Mouse (Mus musculus) G1E (cell line): ENCODE results near the gene Focad.

ENCODE experiments used
- CTCF ChIP-seq: IDR thresholded peaks from 2 replicates; pipeline ENCODE4 v1.5.1; 2012; ENCODE audit warnings: low read depth, low read length, inconsistent platforms, mixed read lengths
- GATA1 ChIP-seq: IDR thresholded peaks from 2 replicates; pipeline ENCODE4 v1.6.1; 2012; ENCODE audit warnings: borderline replicate concordance, low read length, inconsistent platforms, mixed read lengths
- GATA2 ChIP-seq: IDR thresholded peaks from 2 replicates; pipeline ENCODE4 v1.6.1; 2012; ENCODE audit warnings: low read depth, low read length, inconsistent platforms, borderline replicate concordance
- TAL1 ChIP-seq: conservative IDR thresholded peaks from 2 replicates; pipeline ENCODE4 v1.6.1; 2012; ENCODE audit warnings: low read depth, low read length, inconsistent platforms, mixed read lengths

- TF ChIP-seq CTCF (no peak), GATA1 (no peak), TAL1 (no peak), GATA2 (no peak)
Observed at GRCm38 (mm10) chr4:88196500-88196912, 102.1 kb downstream of the Focad start.
